Mouse (Mus musculus) macrophage (primary cell): ENCODE measurements around the gene Sel1l3. TPM values are rescaled to one million over a fixed set of nuclear protein-coding genes. Genes with fewer than 3 reads are reported as not detected.

Source experiments
- H3K27ac ChIP-seq: fragments of 350-480 bp; formaldehyde crosslinking; 2 replicates; pipeline ENCODE4 v1.9.0; 2021
- H3K36me3 ChIP-seq: fragments of 350-480 bp; formaldehyde crosslinking; 2 replicates; pipeline ENCODE4 v1.9.0; 2021; ENCODE audit errors: inconsistent target
- H3K4me3 ChIP-seq: fragments of 350-480 bp; formaldehyde crosslinking; 2 replicates; pipeline ENCODE4 v1.9.0; 2021; ENCODE audit errors: inconsistent target
- H3K79me2 ChIP-seq: fragments of 350-480 bp; formaldehyde crosslinking; 2 replicates; pipeline ENCODE4 v1.9.0; 2021; ENCODE audit errors: inconsistent target
- WGBS: methylation state at CpG from one replicate; pipeline ENCODE4 v1.1.7; 2026; ENCODE audit warnings: inconsistent platforms; ENCODE audit not compliant: missing documents; 5-methylcytosine and 5-hydroxymethylcytosine counted together
- polyA plus RNA-seq: library from polyadenylated mRNA; stranded (reverse); fragments of 250-400 nt; gene quantifications from 3 replicates; pipeline ENCODE4 v1.2.4, GENCODE M21; 2018; ENCODE audit warnings: inconsistent platforms

Gene Sel1l3
- polyA plus RNA-seq, 1 experiment from 2014 or later, result 3.3 TPM

DNA sequence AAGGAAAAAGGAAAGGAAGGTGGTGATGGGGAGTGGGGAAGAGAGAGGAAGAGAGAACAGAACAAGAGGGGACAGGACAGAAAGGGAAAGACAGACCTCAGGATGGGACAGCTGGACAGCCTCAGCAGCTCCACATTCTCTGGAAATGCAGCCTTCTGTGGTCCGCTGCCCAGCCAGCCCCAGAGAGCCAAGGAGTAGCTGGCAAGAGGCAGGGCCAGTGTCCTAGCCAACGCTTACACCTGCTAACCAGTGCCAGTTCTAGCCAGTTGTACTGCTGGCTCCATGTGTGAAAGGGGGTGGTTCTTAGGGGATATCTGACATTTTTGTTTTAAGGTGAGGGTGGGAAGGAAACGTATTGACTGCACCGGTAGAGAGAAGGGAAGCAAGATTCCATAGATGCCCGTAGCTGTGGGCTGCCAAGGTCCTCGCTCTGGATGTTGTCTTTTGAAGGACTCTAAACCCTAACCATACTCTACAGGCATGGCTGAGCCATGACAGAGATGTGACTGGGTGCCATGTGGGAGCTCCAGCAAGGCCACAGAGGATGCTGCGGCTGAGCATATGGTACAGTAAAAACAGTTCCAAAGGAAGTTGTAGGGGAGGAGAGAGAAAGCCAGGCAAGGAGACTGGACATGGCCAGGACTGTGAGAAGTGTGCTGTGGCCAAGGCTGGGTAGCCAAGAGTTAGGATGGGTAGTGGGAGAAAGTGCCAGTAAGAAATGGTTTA lies 64.6 kb downstream of the Sel1l3 start:
- Histone ChIP-seq H3K36me3 (no peaks in the 10 kb centered on the region), H3K27ac (no peak overlapping the region), H3K4me3 (no peak overlapping the region), H3K79me2 (no peaks in the 10 kb centered on the region)
- WGBS, result 88% methylated on average over 5 of the region's 7 CpGs

DNA sequence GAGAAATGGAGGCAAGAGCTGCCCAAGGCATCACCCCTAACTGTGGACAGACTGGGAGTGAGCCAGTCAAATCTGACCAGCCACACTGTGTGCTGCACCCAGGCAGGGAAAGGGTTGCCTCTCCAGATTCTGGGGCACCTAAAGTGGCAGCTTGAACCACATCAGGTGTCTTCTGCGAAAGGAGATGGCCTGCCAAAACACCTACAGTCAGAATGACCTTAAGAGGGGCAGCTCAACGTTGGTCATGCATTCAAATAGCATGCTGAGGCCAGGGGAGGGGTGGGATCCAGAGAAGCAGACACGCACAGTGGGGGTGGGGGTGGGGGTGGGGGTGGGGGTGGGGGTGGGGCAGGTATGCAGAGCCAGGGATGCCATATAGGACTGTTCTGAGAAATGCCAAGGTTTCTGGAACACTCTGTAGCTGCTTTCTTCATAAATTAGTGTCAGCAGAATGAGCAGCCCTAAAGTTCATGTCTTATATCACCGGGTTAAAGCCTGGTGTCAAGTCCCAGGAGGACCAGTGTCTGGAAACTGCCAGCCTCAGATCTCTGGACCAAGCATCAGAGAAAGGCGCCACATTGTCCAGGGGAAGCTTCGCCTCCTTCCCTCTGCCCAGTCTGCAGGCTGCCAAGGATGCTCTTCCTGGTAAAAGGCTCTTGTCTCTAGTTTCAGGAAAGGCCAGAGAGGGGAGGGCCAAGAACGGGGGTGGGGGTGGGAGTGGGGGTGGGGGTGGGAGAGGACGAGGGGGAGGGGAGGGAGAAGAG lies 65.4 kb downstream of the Sel1l3 start:
- 92% methylated on average over 5 of the region's 8 CpGs for whole genome bisulfite sequencing
- H3K36me3 ChIP-seq, result no peaks in the 10 kb centered on the region
- H3K79me2 ChIP-seq, result no peaks in the 10 kb centered on the region
- no peak overlapping the region for H3K27ac ChIP-seq
- no peak overlapping the region for H3K4me3 ChIP-seq

DNA sequence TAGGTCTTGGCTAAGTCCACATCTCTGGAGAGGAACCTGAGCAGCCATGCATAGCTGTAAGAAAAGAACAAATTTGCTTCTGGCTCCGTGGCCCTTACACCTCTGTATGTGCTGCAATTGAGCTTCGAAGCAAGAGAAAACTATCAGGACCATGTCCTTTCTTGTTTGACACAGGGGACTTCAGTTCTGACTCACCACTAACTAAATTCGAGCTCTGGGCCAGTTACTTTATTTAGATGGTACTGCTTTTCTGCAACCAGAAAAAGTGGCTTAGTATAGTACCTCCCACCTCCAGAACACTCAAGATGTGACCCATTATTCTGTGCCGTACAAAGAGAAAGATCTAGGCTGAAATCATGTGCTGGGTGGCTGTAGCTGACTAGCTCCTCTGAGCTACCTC lies 66.3 kb downstream of the Sel1l3 start:
- WGBS, result 93% methylated on average over 4 of the region's 4 CpGs
- H3K79me2 ChIP-seq, result no peaks in the 10 kb centered on the region
- no peak overlapping the region for H3K4me3 ChIP-seq
- no peak overlapping the region for H3K27ac ChIP-seq
- no peaks in the 10 kb centered on the region for H3K36me3 ChIP-seq

DNA sequence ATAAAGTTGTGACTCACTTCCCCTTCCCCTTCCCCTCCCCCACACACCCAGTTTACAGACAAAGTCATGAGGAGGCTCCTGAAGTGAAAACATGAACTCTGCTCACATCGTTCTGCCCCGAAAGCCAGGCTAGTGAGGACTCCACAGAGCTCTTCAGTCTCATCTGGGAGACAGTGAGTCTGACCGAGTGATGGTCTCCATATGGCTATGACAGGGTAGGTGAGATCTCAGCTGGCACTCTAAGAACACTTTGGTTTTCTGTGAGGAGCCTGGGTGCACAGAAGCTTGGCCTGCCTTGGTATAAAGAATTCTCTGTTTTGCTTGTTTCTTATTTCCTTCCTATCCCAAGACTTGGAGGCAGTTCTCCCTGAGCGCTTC lies 67.1 kb downstream of the Sel1l3 start:
- no peak overlapping the region for H3K27ac ChIP-seq
- H3K4me3 ChIP-seq, result no peak overlapping the region
- H3K36me3 ChIP-seq, result no peaks in the 10 kb centered on the region
- 82% methylated on average over 4 of the region's 4 CpGs for WGBS
- H3K79me2 ChIP-seq, result no peaks in the 10 kb centered on the region

DNA sequence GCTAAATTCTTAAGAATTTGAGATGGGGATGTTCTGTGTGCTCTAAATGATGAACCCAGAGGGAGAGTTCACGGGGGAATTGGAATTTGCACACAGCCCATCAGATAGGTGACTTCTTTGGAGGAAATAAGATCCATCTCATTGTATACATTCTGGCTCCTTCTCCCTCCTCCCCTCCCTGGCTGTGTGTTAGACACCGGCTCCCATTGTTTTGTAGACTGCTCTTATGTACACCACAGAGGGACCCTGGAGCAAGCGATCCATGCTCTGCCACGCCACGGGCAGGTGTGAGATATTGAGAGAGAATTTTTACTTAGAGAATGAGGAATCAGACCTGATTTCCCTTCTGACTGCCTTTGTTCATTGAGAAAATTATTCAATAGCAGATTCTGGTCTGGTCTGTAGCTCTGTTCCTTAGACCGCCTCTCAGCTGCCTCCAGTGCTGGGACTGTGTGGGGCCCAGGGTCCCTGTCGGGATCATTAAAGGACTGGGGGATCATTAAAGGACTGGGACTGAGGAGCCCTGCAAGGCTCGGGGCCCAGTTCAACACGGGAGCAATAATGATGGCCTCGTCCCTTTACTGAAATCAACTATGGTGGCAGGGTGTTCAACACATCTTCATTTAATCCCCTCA lies 67.6 kb downstream of the Sel1l3 start:
- Histone ChIP-seq H3K27ac (no peak overlapping the region), H3K4me3 (no peak overlapping the region), H3K36me3 (no peaks in the 10 kb centered on the region), H3K79me2 (no peaks in the 10 kb centered on the region)
- 85% methylated on average over 10 of the region's 10 CpGs for WGBS

DNA sequence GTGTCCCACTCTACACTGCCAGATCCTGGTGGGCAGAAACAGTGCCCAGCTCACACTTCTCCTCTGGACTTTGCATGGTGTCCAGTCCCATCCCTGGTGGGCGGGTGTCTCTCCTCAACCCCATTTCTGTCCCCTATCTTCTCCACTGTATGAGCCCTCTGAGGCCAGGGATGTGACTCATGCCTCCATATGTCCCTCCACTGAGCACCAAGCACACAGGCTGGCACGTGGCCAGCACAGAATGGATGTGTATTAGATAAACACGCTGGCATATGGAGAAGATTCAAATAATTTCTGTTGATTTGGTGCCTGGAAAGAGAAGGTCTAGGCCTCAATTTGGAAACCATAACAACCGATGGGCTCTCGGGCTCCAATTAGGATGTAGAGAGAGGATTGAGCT lies 71.1 kb downstream of the Sel1l3 start:
- 83% methylated on average over 5 of the region's 5 CpGs for WGBS
- no peak overlapping the region for H3K27ac ChIP-seq
- no peaks in the 10 kb centered on the region for H3K79me2 ChIP-seq
- H3K4me3 ChIP-seq, result no peak overlapping the region
- no peaks in the 10 kb centered on the region for H3K36me3 ChIP-seq

DNA sequence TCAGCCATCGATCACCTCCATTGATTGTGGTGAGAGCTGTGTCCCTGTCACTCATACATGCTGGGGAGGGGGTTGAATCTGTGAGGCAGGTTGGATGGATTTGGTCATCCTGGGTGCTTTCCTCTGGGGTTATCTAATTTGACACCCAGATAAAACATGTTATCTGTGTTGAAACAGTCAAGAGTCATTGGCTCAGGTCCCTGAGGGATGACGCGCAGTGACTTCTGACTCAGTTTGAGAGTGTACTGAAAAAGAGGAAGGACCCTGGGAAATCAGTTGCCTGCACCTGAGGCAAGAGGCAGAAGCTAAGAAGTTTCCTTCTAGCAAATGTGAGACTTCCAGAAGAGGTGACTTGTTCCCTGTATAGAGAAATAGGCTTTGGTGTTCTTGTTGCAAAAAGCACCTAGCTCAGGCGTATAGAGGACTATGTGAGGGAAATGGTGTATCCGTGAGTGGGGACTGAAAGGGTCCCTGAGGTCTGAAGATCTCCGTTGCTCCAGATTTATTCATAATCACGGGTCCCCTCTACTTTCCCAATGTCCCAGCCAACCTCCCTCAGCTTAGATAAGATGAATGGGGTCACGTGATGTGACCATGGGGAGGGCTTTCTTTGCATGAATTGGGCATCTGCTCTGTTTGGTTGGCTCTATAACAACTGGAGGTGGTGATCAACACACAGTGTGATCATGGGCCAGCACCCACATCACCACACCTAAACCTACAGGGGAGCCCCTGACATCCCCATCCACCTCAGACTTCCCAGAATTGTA lies 73.4 kb downstream of the Sel1l3 start:
- no peaks in the 10 kb centered on the region for H3K79me2 ChIP-seq
- 45% methylated on average over 8 of the region's 8 CpGs for WGBS
- no peak overlapping the region for H3K27ac ChIP-seq
- H3K4me3 ChIP-seq, result no peak overlapping the region
- no peaks in the 10 kb centered on the region for H3K36me3 ChIP-seq

DNA sequence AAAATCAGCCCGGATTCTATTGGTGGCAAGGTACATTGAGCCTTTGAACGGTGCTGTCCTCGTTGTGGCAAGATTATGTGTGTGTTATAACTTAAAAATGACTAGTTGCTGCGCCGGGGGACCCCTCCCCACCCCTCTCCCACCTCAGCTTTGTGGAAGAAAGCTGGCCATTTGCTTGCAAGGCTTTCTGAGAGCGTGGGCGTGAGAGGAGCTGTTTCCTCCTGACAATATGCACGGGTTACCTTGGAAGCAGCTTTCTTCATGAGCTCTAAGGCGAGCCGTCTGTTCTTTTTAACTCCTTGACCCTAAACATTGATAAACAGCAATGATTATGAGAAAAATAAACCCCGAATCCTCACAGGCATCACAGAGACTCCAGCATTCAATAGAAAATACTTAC lies 74.2 kb downstream of the Sel1l3 start:
- no peak overlapping the region for H3K27ac ChIP-seq

DNA sequence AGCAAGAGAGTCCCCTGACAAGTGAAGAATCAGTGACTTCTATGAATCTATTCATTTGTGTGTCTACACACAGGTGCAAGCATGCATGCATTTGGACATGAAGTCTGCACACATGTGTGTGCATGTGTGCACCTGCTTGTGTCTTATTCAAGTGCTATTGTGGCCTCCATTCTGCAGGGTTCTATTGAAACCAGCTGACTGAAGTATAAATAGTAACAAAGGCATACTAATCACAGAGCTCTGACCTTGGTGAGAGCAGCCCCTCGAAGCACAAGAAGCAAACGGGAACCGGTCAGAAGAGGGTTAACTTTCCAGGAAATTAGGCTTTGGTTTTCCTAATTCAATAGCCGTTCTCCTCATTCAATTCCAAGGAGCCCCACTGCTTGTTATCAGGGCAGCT lies 74.6 kb downstream of the Sel1l3 start:
- Histone ChIP-seq H3K4me3 (no peak overlapping the region), H3K27ac (no peak overlapping the region), H3K79me2 (no peaks in the 10 kb centered on the region), H3K36me3 (no peaks in the 10 kb centered on the region)
- 86% methylated on average over 4 of the region's 4 CpGs for WGBS

More for the DNA sequence above, 74.2 kb downstream of the Sel1l3 start:
- WGBS, result 55% methylated on average over 11 of the region's 11 CpGs
- no peak overlapping the region for H3K4me3 ChIP-seq
- no peaks in the 10 kb centered on the region for H3K79me2 ChIP-seq
- no peaks in the 10 kb centered on the region for H3K36me3 ChIP-seq

DNA sequence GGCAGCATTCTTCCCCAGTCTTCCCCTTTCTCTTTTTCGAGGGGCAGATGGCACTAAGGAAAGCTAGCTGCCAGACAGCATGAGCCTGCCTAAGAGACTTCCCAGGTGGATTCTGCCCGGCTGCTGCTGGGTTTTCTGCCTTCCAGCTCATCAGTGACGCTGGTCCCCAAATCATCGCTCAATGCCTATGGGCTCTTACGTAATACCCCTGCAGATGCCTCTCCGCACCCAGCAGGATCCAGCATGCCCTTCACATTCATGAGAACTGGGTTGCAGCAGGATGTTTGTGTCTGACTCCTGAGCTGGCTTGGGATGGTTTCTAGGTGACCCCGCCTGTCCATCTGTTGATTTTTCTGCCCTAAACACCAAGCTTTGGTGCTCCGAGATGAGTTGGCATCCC lies 75.7 kb downstream of the Sel1l3 start:
- WGBS, result 91% methylated on average over 8 of the region's 8 CpGs
- Histone ChIP-seq H3K36me3 (no peaks in the 10 kb centered on the region), H3K4me3 (no peak overlapping the region), H3K79me2 (no peaks in the 10 kb centered on the region), H3K27ac (no peak overlapping the region)

DNA sequence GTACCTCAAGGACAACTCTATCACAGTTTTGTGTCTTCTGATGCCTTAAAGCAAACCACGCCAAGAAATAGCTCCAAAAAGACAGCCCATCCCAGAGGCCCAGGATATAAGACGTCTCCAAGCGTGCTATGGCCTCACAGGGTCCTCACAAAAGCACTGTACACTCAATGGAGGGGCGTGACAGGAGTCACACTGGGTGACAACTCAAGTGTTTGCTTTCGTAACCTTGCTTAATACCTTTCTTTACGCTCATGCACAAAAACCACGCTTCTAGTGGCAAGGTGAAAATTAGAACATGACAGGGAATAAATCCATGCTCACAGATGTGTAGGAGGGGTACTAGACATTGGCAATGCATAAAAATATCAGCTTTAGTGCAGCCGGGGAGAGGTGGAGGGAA lies 77.7 kb downstream of the Sel1l3 start:
- Histone ChIP-seq H3K27ac (no peak overlapping the region), H3K4me3 (no peak overlapping the region), H3K79me2 (no peaks in the 10 kb centered on the region), H3K36me3 (no peaks in the 10 kb centered on the region)
- 88% methylated on average over 8 of the region's 8 CpGs for WGBS

DNA sequence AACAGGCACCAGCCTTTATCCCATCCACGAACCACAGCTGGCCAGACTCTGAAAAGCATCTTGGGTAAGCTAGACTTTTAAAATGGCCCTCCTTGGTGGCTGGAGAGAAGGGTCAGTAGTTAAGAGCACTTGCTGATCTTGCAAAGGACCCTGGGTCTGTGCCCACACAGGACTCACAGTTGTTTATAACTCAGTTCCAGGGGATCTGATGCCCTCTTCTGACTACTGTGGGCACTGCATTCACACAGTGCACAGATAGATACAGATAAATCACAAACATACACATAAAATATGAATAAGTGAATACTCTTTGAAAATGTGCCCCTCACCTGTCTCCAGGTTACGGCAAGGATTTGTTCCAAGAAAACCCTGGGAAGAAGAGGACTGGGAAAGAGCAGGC lies 79.7 kb downstream of the Sel1l3 start:
- Histone ChIP-seq H3K79me2 (no peaks in the 10 kb centered on the region), H3K36me3 (no peaks in the 10 kb centered on the region), H3K27ac (no peak overlapping the region), H3K4me3 (no peak overlapping the region)
- 95% methylated on average over 2 of the region's 2 CpGs for WGBS

DNA sequence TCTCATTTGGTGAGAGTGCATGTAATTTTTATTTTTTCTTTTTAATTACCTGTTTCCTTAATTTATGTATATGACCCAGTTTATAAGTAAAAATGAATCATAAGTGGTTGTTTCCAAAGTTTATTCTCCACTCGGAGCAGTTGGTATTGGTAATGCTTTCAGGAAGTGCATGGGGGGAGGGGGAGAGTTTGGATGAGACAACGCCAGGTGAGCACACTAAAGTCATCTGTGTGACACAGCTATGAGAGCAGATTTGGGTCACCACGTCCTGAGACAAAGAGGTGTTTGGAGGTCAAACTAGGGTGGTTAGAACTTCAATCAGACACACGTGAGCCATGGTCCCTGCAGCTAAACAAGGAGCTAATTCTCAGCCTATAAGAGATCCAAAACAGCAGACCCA lies 89.0 kb downstream of the Sel1l3 start:
- 85% methylated on average over 4 of the region's 4 CpGs for WGBS
- no peaks in the 10 kb centered on the region for H3K79me2 ChIP-seq
- no peak overlapping the region for H3K4me3 ChIP-seq
- H3K36me3 ChIP-seq, result no peaks in the 10 kb centered on the region
- no peak overlapping the region for H3K27ac ChIP-seq

DNA sequence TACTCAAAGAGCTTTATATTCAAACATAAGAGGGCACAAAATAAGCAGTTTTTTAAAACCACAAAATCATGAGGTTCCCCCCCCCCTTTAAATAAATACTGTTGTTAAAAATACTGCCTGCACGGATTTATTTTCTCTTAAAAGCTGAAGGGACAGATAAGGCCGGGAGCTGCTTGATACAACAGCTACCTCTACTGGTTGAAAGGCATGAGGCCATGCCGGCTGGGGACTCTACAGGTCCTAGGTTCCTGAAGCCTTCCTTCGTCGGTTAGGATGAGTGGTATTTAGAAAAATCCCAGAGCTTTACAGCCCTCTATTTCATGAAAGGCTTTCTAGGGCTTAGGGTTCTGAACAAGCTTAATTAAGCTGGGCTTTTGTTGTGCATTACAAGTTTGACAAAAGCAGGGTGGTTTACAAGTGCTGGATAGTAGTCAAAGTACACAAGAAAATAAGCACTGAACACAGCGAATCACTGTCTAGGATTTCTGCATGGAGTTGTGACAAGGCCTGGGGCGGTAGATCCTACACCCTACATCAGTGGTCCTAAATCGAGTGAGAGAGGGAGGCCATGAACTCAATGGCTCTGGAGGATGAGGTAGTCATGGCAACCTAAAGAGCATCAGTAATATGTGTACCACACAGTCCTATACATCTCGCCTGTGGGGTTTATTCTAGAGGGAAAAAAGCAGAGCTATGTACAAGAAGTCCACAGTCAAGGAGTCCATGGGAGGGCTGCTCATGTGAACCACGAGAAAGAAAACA lies 90.0 kb downstream of the Sel1l3 start:
- WGBS, result 58% methylated on average over 10 of the region's 10 CpGs
- Histone ChIP-seq H3K79me2 (no peaks in the 10 kb centered on the region), H3K36me3 (no peaks in the 10 kb centered on the region), H3K4me3 (no peak overlapping the region), H3K27ac (no peak overlapping the region)
